Mouse (Mus musculus): ENCODE data around the gene Gm11397. TPM values are rescaled to one million over a fixed set of nuclear protein-coding genes. Genes with fewer than 3 reads are reported as not detected.

Gene Gm11397
- polyA plus RNA-seq (2014; fragmentation: Illumina TruSeq; extraction: RNeasy Lipid Tissue Mini Kit (QIAGEN cat#74804); ENCODE audit: low read depth, low replicate concordance): not detected

DNA sequence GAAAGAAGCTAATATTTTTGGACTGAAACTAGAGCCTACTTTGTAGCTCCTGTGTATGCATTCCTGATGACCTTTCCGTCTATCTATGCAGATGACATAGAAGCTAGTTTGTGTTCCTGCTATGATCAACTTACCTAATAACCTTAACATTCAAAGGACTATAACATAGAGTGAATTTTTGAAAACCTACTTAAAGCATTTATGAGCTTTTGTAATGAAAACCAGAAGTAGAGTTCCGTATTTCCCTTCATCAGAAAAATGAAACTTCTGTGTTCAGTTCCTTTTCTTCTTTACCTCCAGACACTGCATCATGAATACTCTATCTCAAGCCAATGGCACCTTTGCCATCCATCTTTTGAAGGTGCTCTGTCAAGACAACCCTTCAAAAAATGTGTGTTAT lies at the start of gene Gm11397:
Gm11397 (plus strand) TSS at position 301 of the 400 bp plus-strand sequence.

Other genes starting within 250 kb of the Gm11397 start
- gene Serpinb9c, start 236.0 kb upstream of the Gm11397 start, polyA plus RNA-seq (2014; fragmentation: Illumina TruSeq; extraction: RNeasy Lipid Tissue Mini Kit (QIAGEN cat#74804); ENCODE audit: low read depth, low replicate concordance): not detected
- not detected for gene Serpinb9d, start 202.8 kb upstream of the Gm11397 start, polyA plus RNA-seq (2014; fragmentation: Illumina TruSeq; extraction: RNeasy Lipid Tissue Mini Kit (QIAGEN cat#74804); ENCODE audit: low read depth, low replicate concordance)
- gene Serpinb9e, start 146.1 kb upstream of the Gm11397 start, polyA plus RNA-seq (2014; fragmentation: Illumina TruSeq; extraction: RNeasy Lipid Tissue Mini Kit (QIAGEN cat#74804); ENCODE audit: low read depth, low replicate concordance): not detected
- not detected for gene Serpinb9f, start 71.7 kb upstream of the Gm11397 start, polyA plus RNA-seq (2014; fragmentation: Illumina TruSeq; extraction: RNeasy Lipid Tissue Mini Kit (QIAGEN cat#74804); ENCODE audit: low read depth, low replicate concordance)
- not detected for gene Serpinb9g, start 89.0 kb downstream of the Gm11397 start, polyA plus RNA-seq (2014; fragmentation: Illumina TruSeq; extraction: RNeasy Lipid Tissue Mini Kit (QIAGEN cat#74804); ENCODE audit: low read depth, low replicate concordance)